In the genomic region with DNA sequence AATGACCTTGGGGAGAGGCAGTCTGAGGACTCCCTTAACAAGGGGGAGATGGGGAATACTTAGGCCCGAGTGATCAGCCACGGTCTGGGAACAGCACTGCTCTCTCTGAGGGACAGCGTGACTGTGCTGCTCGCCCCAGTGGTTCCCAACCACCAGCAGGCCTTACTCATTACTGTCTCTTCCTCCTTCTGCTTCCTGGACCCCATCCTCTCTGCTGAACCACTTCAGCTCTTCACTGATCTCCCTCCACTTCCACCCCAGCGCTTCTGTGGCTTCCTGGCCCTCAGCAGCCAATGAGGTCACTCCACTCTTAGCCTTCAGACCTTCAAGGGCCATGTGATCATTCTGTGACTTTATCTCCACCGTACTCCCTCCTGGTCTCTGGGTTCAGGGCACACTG, we compare ENCODE assay signal across 23 mouse cellular contexts. TPM values are rescaled to one million over a fixed set of nuclear protein-coding genes. Genes with fewer than 3 reads are reported as not detected.
DNase-seq lines count a peak whose midpoint lies in the region; ATAC-seq and TF ChIP-seq lines count a peak whose summit lies in the region.
"Had no signal": no experiment of that assay in that cellular context is flagged by ENCODE, and none has a peak within 500 bp of the region (broad histone marks: within the 10 kb centered on the region; RNA-seq: fewer than 3 reads in every experiment).

No protein-coding gene starts in this region.

- no peak for TF ChIP-seq CTCF in liver, postnatal 0 days (IDR thresholded peaks at IDR 0.05; ENCODE audit: low read depth)

- no peak overlapping the region for H3K9ac ChIP-seq in liver, embryonic 11.5 days (ENCODE audit: low read depth, low read length)
- H3K9ac ChIP-seq in liver, postnatal 0 days (replicated peaks), result no peak overlapping the region
- H3K9ac ChIP-seq: embryonic facial prominence, embryonic 15.5 days; heart, embryonic 13.5 days; lung, embryonic 14.5 days had no signal

- no peaks in the 10 kb centered on the region for H3K27me3 ChIP-seq in liver, embryonic 11.5 days (replicated peaks; ENCODE audit: control insufficient read depth, insufficient read depth, low read length)
- no peaks in the 10 kb centered on the region for H3K27me3 ChIP-seq in liver, postnatal 0 days (ENCODE audit: insufficient read depth, low read length)
- H3K27me3 ChIP-seq in megakaryocyte, embryonic 14.5 days (replicated peaks), result peaks cover 33% of the 10 kb centered on the region
- H3K27me3 ChIP-seq: embryonic facial prominence, embryonic 15.5 days; heart, embryonic 13.5 days had no signal

- no peak overlapping the region for H3K27ac ChIP-seq in liver, embryonic 11.5 days (ENCODE audit: low read depth, low read length)
- H3K27ac ChIP-seq in liver, postnatal 0 days (ENCODE audit: low read depth), result no peak overlapping the region
- H3K27ac ChIP-seq: embryonic facial prominence, embryonic 15.5 days; heart, embryonic 13.5 days; hindbrain, postnatal 0 days had no signal

- H3K4me3 ChIP-seq in liver, embryonic 11.5 days (ENCODE audit: low read depth, low read length), result no peak overlapping the region
- H3K4me3 ChIP-seq in liver, postnatal 0 days (ENCODE audit: low read depth, low read length), result no peak overlapping the region
- peak overlapping the region; percentile 82 for H3K4me3 ChIP-seq in megakaryocyte, embryonic 14.5 days (replicated peaks)
- H3K4me3 ChIP-seq: embryonic facial prominence, embryonic 15.5 days; heart, embryonic 13.5 days had no signal

- ATAC-seq in liver, embryonic 11.5 days (replicated peaks; ENCODE audit: low FRiP score), result 0 out of 2 replicates have a peak, but pooled peaks have one; percentile 31
- no peak for ATAC-seq in liver, postnatal 0 days
- ATAC-seq: hindbrain, postnatal 0 days; midbrain, embryonic 16.5 days had no signal

- no peaks in the 10 kb centered on the region for H3K36me3 ChIP-seq in liver, embryonic 11.5 days (ENCODE audit: control insufficient read depth, insufficient read depth, low read length)
- H3K36me3 ChIP-seq in liver, postnatal 0 days (replicated peaks; ENCODE audit: insufficient read depth, low read length), result no peaks in the 10 kb centered on the region
- H3K36me3 ChIP-seq in megakaryocyte, embryonic 14.5 days (replicated peaks; ENCODE audit: low read length), result peaks cover 9% of the 10 kb centered on the region
- H3K36me3 ChIP-seq: embryonic facial prominence, embryonic 15.5 days; heart, embryonic 13.5 days had no signal

- no peak for TF ChIP-seq EP300 in liver, postnatal 0 days (IDR thresholded peaks at IDR 0.05; ENCODE audit: low read depth)

- no peaks in the 10 kb centered on the region for H3K9me3 ChIP-seq in liver, embryonic 11.5 days (ENCODE audit: control insufficient read depth, low read length)
- H3K9me3 ChIP-seq in liver, postnatal 0 days (ENCODE audit: low read length), result no peaks in the 10 kb centered on the region
- H3K9me3 ChIP-seq in megakaryocyte, embryonic 14.5 days, result peaks cover 12% of the 10 kb centered on the region; the same call in 1 of the 2 replicates
- H3K9me3 ChIP-seq: embryonic facial prominence, embryonic 15.5 days; heart, embryonic 13.5 days had no signal

- no peaks in the 10 kb centered on the region for H3K4me1 ChIP-seq in liver, embryonic 11.5 days (replicated peaks; ENCODE audit: control insufficient read depth, insufficient read depth, low read length)
- peaks cover 12% of the 10 kb centered on the region; the same call in 1 of the 2 replicates for H3K4me1 ChIP-seq in liver, postnatal 0 days (ENCODE audit: insufficient read depth)
- peaks cover 95% of the 10 kb centered on the region for H3K4me1 ChIP-seq in megakaryocyte, embryonic 14.5 days
- H3K4me1 ChIP-seq: embryonic facial prominence, embryonic 15.5 days had no signal

- H3K4me2 ChIP-seq in liver, embryonic 11.5 days, result no peak overlapping the region
- H3K4me2 ChIP-seq in liver, postnatal 0 days (ENCODE audit: low read depth, low read length), result no peak overlapping the region
- H3K4me2 ChIP-seq: embryonic facial prominence, embryonic 15.5 days; heart, embryonic 13.5 days; lung, embryonic 14.5 days had no signal

- 33% methylated on average over 6 of the region's 6 CpGs for WGBS in liver, embryonic 11.5 days
- WGBS in liver, postnatal 0 days (ENCODE audit: insufficient replicate concordance), result 25% methylated on average over 6 of the region's 6 CpGs

- no peak for DNase-seq in liver, embryonic 11.5 days (ENCODE audit: low spot score)
- no peak for DNase-seq in liver, postnatal 0 days
- DNase-seq in urinary bladder, postnatal 10 days (ENCODE audit: low spot score), result peak; percentile 6
- no peak for DNase-seq in urinary bladder, postnatal 36 days (ENCODE audit: low spot score in 2 of 2)
- no peak for DNase-seq in lung, postnatal 4 days
- no peak for DNase-seq in heart, adult 8-10 months (ENCODE audit: low spot score)
- DNase-seq: cerebellum, postnatal 10 days; embryo, embryonic 11 days; gastrocnemius, postnatal 14 days; heart, postnatal 4 days; kidney, adult 2 months; kidney, postnatal 25 days; lung, embryonic 14.5 days; thymus, adult 2 months had no signal

RNA-seq across cellular contexts. Expression of a gene that starts 6.5 kb away (rescaled TPM):
- not detected in 2 replicates for polyA plus RNA-seq in liver, embryonic 11.5 days (2014; fragmentation: Nextera tagmentation; extraction: Ambion mirVana)
- 130 and 144 TPM in 2 replicates for polyA plus RNA-seq in liver, postnatal 0 days (2015; fragmentation: Nextera tagmentation; extraction: Ambion mirVana)
- polyA plus RNA-seq in megakaryocyte, embryonic 14.5 days (2012; ENCODE audit: insufficient read depth, low replicate concordance), result not detected in 2 replicates
- total RNA-seq in heart, adult 8-10 months (2022), result not detected
- total RNA-seq: ES-E14; gastrocnemius, postnatal 14 days; heart, postnatal 4 days; hindbrain, postnatal 0 days; left cerebral cortex, postnatal 10 days had no signal
- polyA plus RNA-seq: embryonic facial prominence, embryonic 15.5 days; forebrain, embryonic 11.5 days; heart, embryonic 13.5 days; hindbrain, postnatal 0 days; limb, embryonic 14.5 days; lung, embryonic 14.5 days; midbrain, embryonic 16.5 days had no signal

RNA-seq across cellular contexts. Expression of a gene that starts 11.5 kb away (rescaled TPM):
- polyA plus RNA-seq in liver, embryonic 11.5 days (2014; fragmentation: Nextera tagmentation; extraction: Ambion mirVana), result 0.19 and 0.21 TPM in 2 replicates
- polyA plus RNA-seq in liver, postnatal 0 days (2015; fragmentation: Nextera tagmentation; extraction: Ambion mirVana), result 1.0 and 1.1 TPM in 2 replicates
- polyA plus RNA-seq in megakaryocyte, embryonic 14.5 days (2012; ENCODE audit: insufficient read depth, low replicate concordance), result 1.5 TPM in 1 of 2 replicates, not detected in the other
- total RNA-seq in heart, adult 8-10 months (2022), result 1 to 10 TPM in 3 of 4 experiments, under 1 TPM in 1; 0.87 to 2.2 (median 1.3) TPM

RNA-seq across cellular contexts. Expression of a gene that starts 41.2 kb away (rescaled TPM):
- 0.18 and 0.21 TPM in 2 replicates for polyA plus RNA-seq in liver, embryonic 11.5 days (2014; fragmentation: Nextera tagmentation; extraction: Ambion mirVana)
- polyA plus RNA-seq in liver, postnatal 0 days (2015; fragmentation: Nextera tagmentation; extraction: Ambion mirVana), result 0.31 and 0.32 TPM in 2 replicates
- polyA plus RNA-seq in megakaryocyte, embryonic 14.5 days (2012; ENCODE audit: insufficient read depth, low replicate concordance), result not detected in 2 replicates
- total RNA-seq in heart, adult 8-10 months (2022), result under 1 TPM; 0.31 to 0.79 (median 0.59) TPM

RNA-seq across cellular contexts. Expression of a gene that starts 51.5 kb away (rescaled TPM):
- polyA plus RNA-seq in liver, embryonic 11.5 days (2014; fragmentation: Nextera tagmentation; extraction: Ambion mirVana), result 205 and 214 TPM in 2 replicates
- 126 and 134 TPM in 2 replicates for polyA plus RNA-seq in liver, postnatal 0 days (2015; fragmentation: Nextera tagmentation; extraction: Ambion mirVana)
- polyA plus RNA-seq in megakaryocyte, embryonic 14.5 days (2012; ENCODE audit: insufficient read depth, low replicate concordance), result 42.4 and 57.7 TPM in 2 replicates
- total RNA-seq in heart, adult 8-10 months (2022), result 100 to 1,000 TPM; 186 to 221 (median 198) TPM

Comparison
In these comparisons a context has a peak if more than half of its experiments do, and no peak if none do; other contexts are left out.
1. RNA of a gene that starts 6.5 kb away (polyA plus RNA-seq): 130 to 144 TPM in liver, postnatal 0 days; not detected in liver, embryonic 11.5 days and not detected in megakaryocyte, embryonic 14.5 days; every median in the first group is over 100 times any median in the second.